Mouse (Mus musculus): ENCODE measurements around the gene Clybl. TPM values are rescaled to one million over a fixed set of nuclear protein-coding genes. Genes with fewer than 3 reads are reported as not detected.

Clybl gene
- polyA plus RNA-seq, 1 experiment = 2.0 TPM

DNA sequence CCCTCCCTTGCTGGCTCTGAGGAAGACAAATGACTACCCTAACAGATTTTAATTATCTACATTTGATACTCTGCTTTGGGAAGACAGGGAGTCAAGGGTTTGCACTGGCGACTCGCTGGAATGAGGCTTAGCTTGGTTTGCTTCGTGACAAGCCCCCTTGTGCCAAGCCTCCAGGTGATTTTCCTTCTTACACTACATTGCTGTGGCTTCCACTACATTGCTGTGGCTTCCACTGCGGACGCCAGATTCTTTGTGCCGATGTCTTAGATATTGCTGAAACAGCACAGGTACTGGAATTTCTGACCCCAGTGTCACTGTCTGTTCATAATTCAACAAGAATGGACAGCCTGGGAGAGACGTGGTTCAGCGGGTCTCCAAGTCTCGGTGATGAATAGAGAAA is 180.3 kb downstream of the Clybl start:
- no peaks in the 10 kb centered on the region for H3K36me3 ChIP-seq (ENCODE audit: control insufficient read depth, insufficient read depth, low read length)
- no peaks in the 10 kb centered on the region; the same call in 1 of the 2 replicates for H3K4me1 ChIP-seq (ENCODE audit: control insufficient read depth, insufficient read depth, low read length)
- TF ChIP-seq CTCF (IDR thresholded peaks at IDR 0.05; ENCODE audit: control insufficient read depth, insufficient read depth, insufficient replicate concordance, low read depth, low read length) = no peak
- TF ChIP-seq POLR2A (IDR thresholded peaks at IDR 0.05; ENCODE audit: control insufficient read depth, low read depth, low read length) = no peak
- no peak overlapping the region for H3K27ac ChIP-seq (ENCODE audit: control insufficient read depth, insufficient read depth, low read depth, low read length)
- no peaks in the 10 kb centered on the region for H3K27me3 ChIP-seq (ENCODE audit: control insufficient read depth, insufficient read depth, low read length)
- no peak overlapping the region for H3K4me3 ChIP-seq (ENCODE audit: control insufficient read depth, low read depth, low read length)

GRCm38 (mm10) chr14:122363156-122363555 is 181.7 kb downstream of the Clybl start:
- TF ChIP-seq POLR2A (IDR thresholded peaks at IDR 0.05; ENCODE audit: control insufficient read depth, low read depth, low read length) (no peak), CTCF (IDR thresholded peaks at IDR 0.05; ENCODE audit: control insufficient read depth, insufficient read depth, insufficient replicate concordance, low read depth, low read length) (no peak)
- H3K27ac ChIP-seq (ENCODE audit: control insufficient read depth, insufficient read depth, low read depth, low read length) = no peak overlapping the region
- no peaks in the 10 kb centered on the region for H3K27me3 ChIP-seq (ENCODE audit: control insufficient read depth, insufficient read depth, low read length)
- H3K4me1 ChIP-seq (ENCODE audit: control insufficient read depth, insufficient read depth, low read length) = peaks cover 4% of the 10 kb centered on the region
- no peak overlapping the region for H3K4me3 ChIP-seq (ENCODE audit: control insufficient read depth, low read depth, low read length)
- H3K36me3 ChIP-seq (ENCODE audit: control insufficient read depth, insufficient read depth, low read length) = no peaks in the 10 kb centered on the region

DNA sequence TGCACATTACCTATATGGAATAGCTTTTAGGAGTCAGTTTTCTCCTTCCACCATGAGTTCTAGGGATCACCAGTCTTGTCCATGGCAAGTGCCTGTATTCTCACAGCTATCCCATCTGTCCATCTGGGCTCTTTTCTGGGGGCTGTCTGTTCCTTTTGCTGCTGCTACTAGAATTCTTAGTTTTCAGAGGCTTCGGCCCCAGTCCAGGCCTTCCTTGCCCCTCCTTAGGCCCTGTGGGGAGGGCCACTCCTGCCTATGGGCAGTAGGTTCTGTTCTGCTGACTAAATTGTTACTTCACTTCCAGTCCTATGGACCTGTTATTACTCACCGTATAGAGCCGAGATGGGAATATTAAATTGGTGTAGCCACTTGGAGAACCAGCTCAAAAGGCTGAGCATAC is 182.5 kb downstream of the Clybl start:
- no peak overlapping the region for H3K27ac ChIP-seq (ENCODE audit: control insufficient read depth, insufficient read depth, low read depth, low read length)
- H3K27me3 ChIP-seq (ENCODE audit: control insufficient read depth, insufficient read depth, low read length) = no peaks in the 10 kb centered on the region
- H3K4me3 ChIP-seq (ENCODE audit: control insufficient read depth, low read depth, low read length) = no peak overlapping the region
- H3K4me1 ChIP-seq (ENCODE audit: control insufficient read depth, insufficient read depth, low read length) = peaks cover 4% of the 10 kb centered on the region
- TF ChIP-seq CTCF (IDR thresholded peaks at IDR 0.05; ENCODE audit: control insufficient read depth, insufficient read depth, insufficient replicate concordance, low read depth, low read length) (no peak), POLR2A (IDR thresholded peaks at IDR 0.05; ENCODE audit: control insufficient read depth, low read depth, low read length) (no peak)
- H3K36me3 ChIP-seq (ENCODE audit: control insufficient read depth, insufficient read depth, low read length) = no peaks in the 10 kb centered on the region

DNA sequence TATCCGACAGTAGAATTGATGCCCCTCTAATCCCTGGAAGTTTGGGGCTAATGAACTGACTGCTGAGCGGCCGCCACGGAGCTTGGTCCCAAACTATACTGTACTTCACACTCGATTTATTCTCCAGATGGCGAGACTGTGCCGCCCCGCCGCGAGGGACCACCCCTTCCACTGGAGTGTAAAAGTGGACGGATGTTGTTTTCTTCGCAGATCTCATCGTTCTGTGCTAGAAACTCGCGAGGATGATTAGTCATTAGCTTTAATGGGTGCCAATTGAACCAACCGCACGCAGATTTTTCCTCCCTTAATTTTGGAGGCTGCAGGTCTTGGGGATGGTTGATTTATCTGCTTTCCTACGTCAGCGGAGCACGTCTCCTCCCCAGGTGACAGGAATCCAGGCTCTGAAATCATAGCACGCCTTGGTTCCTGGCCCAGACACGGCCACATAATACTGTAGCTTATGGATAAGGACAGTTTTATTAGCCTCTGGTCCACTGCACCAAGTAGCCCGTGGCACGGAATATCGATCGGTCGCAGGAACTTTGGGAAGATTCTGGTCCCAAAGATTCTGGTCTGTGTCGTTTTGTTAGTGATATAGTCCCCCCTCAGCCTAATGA is 185.9 kb downstream of the Clybl start:
- no peaks in the 10 kb centered on the region for H3K36me3 ChIP-seq (ENCODE audit: control insufficient read depth, insufficient read depth, low read length)
- H3K27me3 ChIP-seq (ENCODE audit: control insufficient read depth, insufficient read depth, low read length) = no peaks in the 10 kb centered on the region
- H3K4me1 ChIP-seq (ENCODE audit: control insufficient read depth, insufficient read depth, low read length) = peaks cover 4% of the 10 kb centered on the region
- TF ChIP-seq CTCF (IDR thresholded peaks at IDR 0.05; ENCODE audit: control insufficient read depth, insufficient read depth, insufficient replicate concordance, low read depth, low read length) (no peak), POLR2A (IDR thresholded peaks at IDR 0.05; ENCODE audit: control insufficient read depth, low read depth, low read length) (no peak)
- H3K27ac ChIP-seq (ENCODE audit: control insufficient read depth, insufficient read depth, low read depth, low read length) = no peak overlapping the region
- no peak overlapping the region for H3K4me3 ChIP-seq (ENCODE audit: control insufficient read depth, low read depth, low read length)

GRCm38 (mm10) chr14:122367882-122368418 is 186.4 kb downstream of the Clybl start:
- Histone ChIP-seq H3K27ac (ENCODE audit: control insufficient read depth, insufficient read depth, low read depth, low read length) (no peak overlapping the region), H3K4me3 (ENCODE audit: control insufficient read depth, low read depth, low read length) (no peak overlapping the region), H3K36me3 (ENCODE audit: control insufficient read depth, insufficient read depth, low read length) (no peaks in the 10 kb centered on the region), H3K4me1 (ENCODE audit: control insufficient read depth, insufficient read depth, low read length) (peaks cover 4% of the 10 kb centered on the region), H3K27me3 (ENCODE audit: control insufficient read depth, insufficient read depth, low read length) (no peaks in the 10 kb centered on the region)
- TF ChIP-seq POLR2A (IDR thresholded peaks at IDR 0.05; ENCODE audit: control insufficient read depth, low read depth, low read length) (no peak), CTCF (IDR thresholded peaks at IDR 0.05; ENCODE audit: control insufficient read depth, insufficient read depth, insufficient replicate concordance, low read depth, low read length) (no peak)

- H3K27ac ChIP-seq (ENCODE audit: control insufficient read depth, insufficient read depth, low read depth, low read length) = no peak overlapping the region
- H3K36me3 ChIP-seq (ENCODE audit: control insufficient read depth, insufficient read depth, low read length) = no peaks in the 10 kb centered on the region
- H3K27me3 ChIP-seq (ENCODE audit: control insufficient read depth, insufficient read depth, low read length) = no peaks in the 10 kb centered on the region
- TF ChIP-seq POLR2A (IDR thresholded peaks at IDR 0.05; ENCODE audit: control insufficient read depth, low read depth, low read length) (no peak), CTCF (IDR thresholded peaks at IDR 0.05; ENCODE audit: control insufficient read depth, insufficient read depth, insufficient replicate concordance, low read depth, low read length) (no peak)
- peaks cover 4% of the 10 kb centered on the region for H3K4me1 ChIP-seq (ENCODE audit: control insufficient read depth, insufficient read depth, low read length)
- no peak overlapping the region for H3K4me3 ChIP-seq (ENCODE audit: control insufficient read depth, low read depth, low read length)
These were observed 187.0 kb downstream of the Clybl start for GRCm38 (mm10) chr14:122368501-122368900.

GRCm38 (mm10) chr14:122371979-122372378 is 190.5 kb downstream of the Clybl start:
- Histone ChIP-seq H3K4me1 (ENCODE audit: control insufficient read depth, insufficient read depth, low read length) (peaks cover 4% of the 10 kb centered on the region), H3K4me3 (ENCODE audit: control insufficient read depth, low read depth, low read length) (no peak overlapping the region), H3K27me3 (ENCODE audit: control insufficient read depth, insufficient read depth, low read length) (no peaks in the 10 kb centered on the region), H3K36me3 (ENCODE audit: control insufficient read depth, insufficient read depth, low read length) (no peaks in the 10 kb centered on the region), H3K27ac (ENCODE audit: control insufficient read depth, insufficient read depth, low read depth, low read length) (no peak overlapping the region)
- TF ChIP-seq CTCF (IDR thresholded peaks at IDR 0.05; ENCODE audit: control insufficient read depth, insufficient read depth, insufficient replicate concordance, low read depth, low read length) = no peak
- no peak for TF ChIP-seq POLR2A (IDR thresholded peaks at IDR 0.05; ENCODE audit: control insufficient read depth, low read depth, low read length)

Measured in testis, adult 2 months (tissue).